Mouse (Mus musculus): ENCODE measurements at regions not wholly inside any gene's neighbourhood (a gene's known extent, or its start where the extent isn't known, plus 50 kb on each side); places are given as distances from the start of the nearest gene placed in this dataset.

DNA sequence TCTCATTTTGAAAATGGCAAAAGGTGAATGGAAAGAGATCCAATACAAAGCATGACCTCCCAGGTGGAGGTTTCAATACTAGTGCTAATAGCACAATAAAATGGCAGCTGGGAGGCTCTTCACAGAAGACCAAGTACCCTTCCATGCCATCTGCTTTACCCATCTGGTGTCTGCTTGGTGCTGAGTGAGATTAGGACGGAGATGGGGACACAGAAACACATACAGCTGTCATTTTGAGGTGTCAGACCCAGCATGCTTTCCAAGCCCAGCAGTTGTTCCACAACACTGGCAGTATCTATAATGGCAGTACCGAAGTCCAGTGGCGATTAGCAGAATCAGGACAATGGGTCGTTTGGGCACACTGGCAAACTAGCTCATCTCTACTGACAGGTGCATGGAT lies 118.9 kb upstream of the 1700064H15Rik start:
- Histone ChIP-seq H3K36me3 (ENCODE audit: control insufficient read depth, insufficient read depth, low read length) (no peaks in the 10 kb centered on the region), H3K4me1 (replicated peaks; ENCODE audit: control insufficient read depth, insufficient read depth, low read length) (no peaks in the 10 kb centered on the region), H3K27ac (ENCODE audit: low read depth, low read length) (no peak overlapping the region), H3K9ac (ENCODE audit: low read length) (no peak overlapping the region), H3K4me3 (ENCODE audit: low read depth, low read length) (no peak overlapping the region), H3K27me3 (ENCODE audit: control insufficient read depth, insufficient read depth, low read length) (no peaks in the 10 kb centered on the region), H3K9me3 (ENCODE audit: control insufficient read depth, low read length) (no peaks in the 10 kb centered on the region), H3K4me2 (ENCODE audit: low read depth, low read length, severe bottlenecking) (no peak overlapping the region)
- no peak for DNase-seq (ENCODE audit: low spot score)
- ATAC-seq (replicated peaks; ENCODE audit: low FRiP score), result no peak
- 88% methylated on average over 4 of the region's 4 CpGs for WGBS

DNA sequence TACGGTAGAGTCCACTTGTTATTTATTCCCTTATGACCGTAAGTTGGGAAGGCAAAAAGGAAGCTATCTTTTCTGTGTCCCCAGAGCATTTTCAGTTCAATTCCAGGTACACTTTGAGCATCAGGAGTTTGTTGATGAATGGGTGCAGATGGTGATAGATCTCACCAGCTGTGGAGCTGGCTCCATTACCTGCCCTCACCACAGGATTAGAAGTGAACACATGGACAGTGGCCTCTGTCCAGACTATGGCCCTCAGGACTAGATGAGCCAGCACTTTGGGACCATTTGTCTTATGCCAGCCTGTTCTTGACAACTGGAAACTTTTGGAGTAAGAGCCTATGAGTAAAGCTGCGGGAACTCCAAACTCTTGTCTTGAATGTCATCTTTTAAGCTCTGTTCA lies 123.5 kb upstream of the 1700064H15Rik start:
- DNase-seq (ENCODE audit: low spot score) (no peak), ATAC-seq (replicated peaks; ENCODE audit: low FRiP score) (no peak)
- no peak overlapping the region for H3K4me3 ChIP-seq (ENCODE audit: low read depth, low read length)
- 92% methylated on average over 3 of the region's 3 CpGs for whole genome bisulfite sequencing
- no peaks in the 10 kb centered on the region for H3K4me1 ChIP-seq (replicated peaks; ENCODE audit: control insufficient read depth, insufficient read depth, low read length)
- no peak overlapping the region for H3K9ac ChIP-seq (ENCODE audit: low read length)
- H3K27me3 ChIP-seq (ENCODE audit: control insufficient read depth, insufficient read depth, low read length), result no peaks in the 10 kb centered on the region
- no peak overlapping the region for H3K4me2 ChIP-seq (ENCODE audit: low read depth, low read length, severe bottlenecking)
- H3K27ac ChIP-seq (ENCODE audit: low read depth, low read length), result no peak overlapping the region
- no peaks in the 10 kb centered on the region for H3K36me3 ChIP-seq (ENCODE audit: control insufficient read depth, insufficient read depth, low read length)
- no peaks in the 10 kb centered on the region for H3K9me3 ChIP-seq (ENCODE audit: control insufficient read depth, low read length)

DNA sequence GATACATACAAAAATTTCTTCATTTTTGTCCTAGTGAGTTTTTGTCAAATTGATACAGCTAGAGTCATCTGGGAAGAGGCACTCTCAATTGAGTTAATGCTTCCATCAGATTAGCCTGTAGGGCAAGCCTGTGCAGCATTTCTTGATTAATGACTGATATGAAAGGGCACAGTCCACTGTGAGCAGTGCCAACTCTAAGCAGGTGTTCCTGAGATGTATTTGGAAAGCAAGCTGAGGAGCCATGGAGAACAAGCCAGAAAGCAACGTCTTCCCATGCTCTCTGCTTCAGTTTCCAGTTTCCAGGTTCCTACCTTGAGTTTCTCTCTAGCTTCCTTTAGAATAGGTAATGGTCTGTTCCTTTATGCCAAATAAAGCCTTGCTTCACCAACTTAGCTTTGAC lies 125.5 kb upstream of the 1700064H15Rik start:
- H3K4me1 ChIP-seq (replicated peaks; ENCODE audit: control insufficient read depth, insufficient read depth, low read length), result no peaks in the 10 kb centered on the region
- WGBS, result 90% methylated on average over 1 of the region's 1 CpGs
- no peak overlapping the region for H3K9ac ChIP-seq (ENCODE audit: low read length)
- no peaks in the 10 kb centered on the region for H3K36me3 ChIP-seq (ENCODE audit: control insufficient read depth, insufficient read depth, low read length)
- H3K4me3 ChIP-seq (ENCODE audit: low read depth, low read length), result no peak overlapping the region
- DNase-seq (ENCODE audit: low spot score), result no peak
- H3K27me3 ChIP-seq (ENCODE audit: control insufficient read depth, insufficient read depth, low read length), result no peaks in the 10 kb centered on the region
- H3K9me3 ChIP-seq (ENCODE audit: control insufficient read depth, low read length), result no peaks in the 10 kb centered on the region
- no peak overlapping the region for H3K4me2 ChIP-seq (ENCODE audit: low read depth, low read length, severe bottlenecking)
- H3K27ac ChIP-seq (ENCODE audit: low read depth, low read length), result no peak overlapping the region
- no peak for ATAC-seq (replicated peaks; ENCODE audit: low FRiP score)

DNA sequence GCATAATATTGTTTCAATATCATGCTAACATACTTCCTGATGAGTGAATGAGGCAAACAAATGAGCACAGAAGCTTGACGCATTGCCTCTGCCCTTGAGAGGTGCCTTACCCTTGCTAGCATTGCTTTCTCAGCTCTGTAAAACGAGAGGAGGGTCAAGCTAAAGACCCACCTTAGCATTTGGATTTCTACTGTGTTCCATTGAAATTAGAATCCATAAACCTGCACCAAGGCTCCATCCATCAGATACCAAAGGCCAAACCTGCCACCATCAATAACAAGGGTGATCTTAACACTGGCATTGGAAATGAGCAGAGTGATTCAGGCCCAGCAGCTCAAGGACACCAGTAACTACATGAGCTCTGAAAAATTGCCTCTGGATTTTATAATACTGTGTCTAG lies 126.2 kb upstream of the 1700064H15Rik start:
- no peak overlapping the region for H3K4me3 ChIP-seq (ENCODE audit: low read depth, low read length)
- no peak for DNase-seq (ENCODE audit: low spot score)
- WGBS, result 75% methylated on average over 2 of the region's 2 CpGs
- H3K27ac ChIP-seq (ENCODE audit: low read depth, low read length), result no peak overlapping the region
- no peak for ATAC-seq (replicated peaks; ENCODE audit: low FRiP score)
- H3K4me1 ChIP-seq (replicated peaks; ENCODE audit: control insufficient read depth, insufficient read depth, low read length), result no peaks in the 10 kb centered on the region
- no peaks in the 10 kb centered on the region for H3K9me3 ChIP-seq (ENCODE audit: control insufficient read depth, low read length)
- no peak overlapping the region for H3K9ac ChIP-seq (ENCODE audit: low read length)
- H3K27me3 ChIP-seq (ENCODE audit: control insufficient read depth, insufficient read depth, low read length), result no peaks in the 10 kb centered on the region
- no peak overlapping the region for H3K4me2 ChIP-seq (ENCODE audit: low read depth, low read length, severe bottlenecking)
- H3K36me3 ChIP-seq (ENCODE audit: control insufficient read depth, insufficient read depth, low read length), result no peaks in the 10 kb centered on the region

DNA sequence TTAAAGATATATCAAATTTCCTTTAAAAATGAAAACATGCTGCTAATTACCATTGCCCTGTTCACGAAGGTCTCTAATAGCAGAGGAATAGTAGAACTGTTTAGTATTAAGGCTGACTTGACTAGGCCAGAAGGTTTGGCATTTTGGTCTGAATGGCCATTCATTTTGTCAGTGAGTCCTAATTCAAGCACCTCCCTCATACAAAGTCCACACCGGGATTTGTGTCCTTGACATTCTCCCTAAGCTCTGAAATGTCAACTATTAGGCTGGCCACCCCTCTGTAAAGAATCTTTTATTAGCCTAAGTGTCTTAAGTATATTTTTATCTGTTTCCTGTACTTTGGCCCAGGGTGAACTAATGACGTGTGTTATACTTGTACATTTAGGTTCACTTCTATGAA lies 126.7 kb upstream of the 1700064H15Rik start:
- no peak for DNase-seq (ENCODE audit: low spot score)
- Histone ChIP-seq H3K27me3 (ENCODE audit: control insufficient read depth, insufficient read depth, low read length) (no peaks in the 10 kb centered on the region), H3K36me3 (ENCODE audit: control insufficient read depth, insufficient read depth, low read length) (no peaks in the 10 kb centered on the region), H3K4me2 (ENCODE audit: low read depth, low read length, severe bottlenecking) (no peak overlapping the region), H3K27ac (ENCODE audit: low read depth, low read length) (no peak overlapping the region), H3K9me3 (ENCODE audit: control insufficient read depth, low read length) (no peaks in the 10 kb centered on the region), H3K9ac (ENCODE audit: low read length) (no peak overlapping the region), H3K4me3 (ENCODE audit: low read depth, low read length) (no peak overlapping the region), H3K4me1 (replicated peaks; ENCODE audit: control insufficient read depth, insufficient read depth, low read length) (no peaks in the 10 kb centered on the region)
- ATAC-seq (replicated peaks; ENCODE audit: low FRiP score), result no peak
- WGBS, result 88% methylated on average over 3 of the region's 3 CpGs

DNA sequence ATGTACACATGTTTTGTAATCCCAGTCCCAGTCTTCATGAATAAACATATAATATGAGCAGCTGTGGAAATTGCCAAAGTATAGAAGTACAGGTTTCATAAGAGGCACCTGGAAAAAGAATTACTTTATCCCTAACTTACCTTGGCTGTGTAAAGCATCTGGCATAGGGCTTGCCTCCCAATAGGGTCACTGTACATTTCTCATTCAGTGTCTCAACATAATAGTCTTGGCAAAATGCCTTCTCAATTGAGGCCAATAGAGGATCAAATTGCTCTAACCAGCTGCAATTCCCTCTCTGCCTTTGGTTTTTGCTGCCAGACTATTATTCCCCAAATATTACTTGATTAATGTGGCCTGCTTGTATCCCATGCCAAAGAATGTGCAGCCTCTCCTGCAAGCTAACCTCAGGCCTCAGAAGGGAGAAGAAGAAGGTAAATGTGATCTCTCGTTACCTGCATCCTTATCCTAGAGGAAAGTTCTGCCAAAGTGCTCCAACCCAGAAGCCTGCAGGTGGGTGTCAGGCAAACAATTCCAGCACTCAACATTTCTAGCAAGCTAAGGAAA lies 158.2 kb upstream of the Cp start:
- Histone ChIP-seq H3K36me3 (ENCODE audit: control insufficient read depth, insufficient read depth, low read length) (no peaks in the 10 kb centered on the region), H3K4me1 (replicated peaks; ENCODE audit: control insufficient read depth, insufficient read depth, low read length) (no peaks in the 10 kb centered on the region), H3K27ac (ENCODE audit: low read depth, low read length) (no peak overlapping the region), H3K4me2 (ENCODE audit: low read depth, low read length, severe bottlenecking) (no peak overlapping the region), H3K27me3 (ENCODE audit: control insufficient read depth, insufficient read depth, low read length) (no peaks in the 10 kb centered on the region), H3K9me3 (ENCODE audit: control insufficient read depth, low read length) (no peaks in the 10 kb centered on the region), H3K4me3 (ENCODE audit: low read depth, low read length) (no peak overlapping the region), H3K9ac (ENCODE audit: low read length) (no peak overlapping the region)
- no peak for ATAC-seq (replicated peaks; ENCODE audit: low FRiP score)
- no peak for DNase-seq (ENCODE audit: low spot score)
- 85% methylated on average over 1 of the region's 1 CpGs for WGBS

DNA sequence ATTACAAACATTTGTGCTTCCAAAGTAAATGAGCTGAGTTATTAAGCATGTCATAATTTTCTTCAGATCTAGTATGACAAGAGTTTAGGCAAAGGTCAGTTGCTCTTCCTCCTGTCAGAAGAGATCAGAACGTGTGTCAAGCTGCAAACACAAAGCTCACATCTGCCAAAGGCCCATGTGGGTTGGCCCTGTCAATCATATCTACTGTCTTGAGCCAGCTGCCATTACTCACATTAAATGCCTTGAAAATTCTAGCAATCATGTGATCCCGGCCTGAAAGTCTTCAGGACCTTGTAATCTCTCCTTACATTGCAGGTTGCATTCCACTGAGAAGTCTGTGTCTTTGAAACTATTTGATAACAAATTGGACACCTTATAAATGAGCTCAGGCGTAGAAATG lies 146.8 kb upstream of the Cp start:
- no peak for DNase-seq (ENCODE audit: low spot score)
- Histone ChIP-seq H3K4me3 (ENCODE audit: low read depth, low read length) (no peak overlapping the region), H3K36me3 (ENCODE audit: control insufficient read depth, insufficient read depth, low read length) (no peaks in the 10 kb centered on the region), H3K27ac (ENCODE audit: low read depth, low read length) (no peak overlapping the region), H3K27me3 (ENCODE audit: control insufficient read depth, insufficient read depth, low read length) (no peaks in the 10 kb centered on the region), H3K9me3 (ENCODE audit: control insufficient read depth, low read length) (no peaks in the 10 kb centered on the region), H3K4me2 (ENCODE audit: low read depth, low read length, severe bottlenecking) (no peak overlapping the region), H3K9ac (ENCODE audit: low read length) (no peak overlapping the region), H3K4me1 (replicated peaks; ENCODE audit: control insufficient read depth, insufficient read depth, low read length) (no peaks in the 10 kb centered on the region)
- WGBS, result 85% methylated on average over 3 of the region's 3 CpGs
- no peak for ATAC-seq (replicated peaks; ENCODE audit: low FRiP score)

DNA sequence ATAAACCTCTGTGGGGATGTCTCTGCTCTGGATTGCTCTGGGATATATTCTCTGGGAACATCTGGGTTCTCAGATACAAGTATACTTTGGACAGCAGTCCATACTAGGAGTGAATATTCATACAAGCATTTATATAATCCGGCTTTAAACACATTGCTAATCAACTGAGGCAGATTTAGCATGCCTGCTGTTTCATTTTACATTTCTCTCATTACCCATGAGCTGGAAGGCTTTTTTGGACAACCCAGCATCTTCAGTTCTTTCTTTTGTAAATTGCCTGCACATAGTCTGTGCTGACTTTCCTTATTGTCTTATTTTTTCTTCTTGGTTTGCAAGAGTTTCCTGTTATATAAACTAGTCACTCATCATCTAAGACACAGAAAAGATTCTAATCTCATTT lies 131.9 kb upstream of the Cp start:
- no peak overlapping the region for H3K9ac ChIP-seq (ENCODE audit: low read length)
- no peaks in the 10 kb centered on the region for H3K9me3 ChIP-seq (ENCODE audit: control insufficient read depth, low read length)
- H3K36me3 ChIP-seq (ENCODE audit: control insufficient read depth, insufficient read depth, low read length), result no peaks in the 10 kb centered on the region
- DNase-seq (ENCODE audit: low spot score) (no peak), ATAC-seq (replicated peaks; ENCODE audit: low FRiP score) (no peak)
- H3K4me1 ChIP-seq (replicated peaks; ENCODE audit: control insufficient read depth, insufficient read depth, low read length), result no peaks in the 10 kb centered on the region
- H3K27ac ChIP-seq (ENCODE audit: low read depth, low read length), result no peak overlapping the region
- H3K4me3 ChIP-seq (ENCODE audit: low read depth, low read length), result no peak overlapping the region
- no peak overlapping the region for H3K4me2 ChIP-seq (ENCODE audit: low read depth, low read length, severe bottlenecking)
- H3K27me3 ChIP-seq (ENCODE audit: control insufficient read depth, insufficient read depth, low read length), result no peaks in the 10 kb centered on the region
- 93% methylated on average over 1 of the region's 1 CpGs for WGBS

DNA sequence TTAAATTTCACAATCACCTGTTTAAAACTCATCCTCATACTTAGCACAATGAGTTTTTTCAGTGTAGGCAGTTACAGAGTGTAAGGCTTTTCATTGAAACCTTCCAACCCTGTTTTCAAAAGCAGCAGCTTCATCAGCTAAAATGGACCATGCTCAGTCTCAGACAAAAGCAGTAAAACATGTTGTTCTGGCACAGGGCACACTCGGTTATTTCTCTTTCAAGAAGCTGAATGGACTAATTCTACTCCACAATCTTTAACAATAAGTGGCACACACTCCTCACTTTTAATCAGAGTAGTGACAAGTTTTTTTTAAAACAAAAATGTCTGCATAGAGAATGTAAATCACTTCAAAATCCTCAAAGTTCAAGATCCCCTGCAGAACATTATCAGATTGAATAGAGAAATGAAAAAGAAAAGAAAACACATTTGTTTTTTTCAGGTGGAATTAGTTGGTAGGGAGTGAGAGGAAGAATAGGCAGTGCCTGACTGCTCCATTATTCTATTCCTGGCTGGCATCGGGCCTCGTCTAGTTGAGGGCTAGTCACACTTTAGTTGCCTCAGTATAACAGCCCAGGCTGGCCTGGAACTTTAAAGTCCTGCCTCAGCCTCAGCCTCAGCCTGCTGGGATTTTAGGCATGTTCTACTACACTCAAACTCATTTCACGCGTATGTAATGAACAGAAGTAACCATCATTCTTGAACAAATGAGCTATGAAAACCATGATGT lies 128.2 kb upstream of the Cp start:
- H3K27me3 ChIP-seq (ENCODE audit: control insufficient read depth, insufficient read depth, low read length), result no peaks in the 10 kb centered on the region
- no peak overlapping the region for H3K4me3 ChIP-seq (ENCODE audit: low read depth, low read length)
- H3K27ac ChIP-seq (ENCODE audit: low read depth, low read length), result no peak overlapping the region
- H3K9me3 ChIP-seq (ENCODE audit: control insufficient read depth, low read length), result no peaks in the 10 kb centered on the region
- no peaks in the 10 kb centered on the region for H3K36me3 ChIP-seq (ENCODE audit: control insufficient read depth, insufficient read depth, low read length)
- DNase-seq (ENCODE audit: low spot score) (no peak), ATAC-seq (replicated peaks; ENCODE audit: low FRiP score) (0 out of 2 replicates have a peak, but pooled peaks have one; percentile 36)
- no peaks in the 10 kb centered on the region for H3K4me1 ChIP-seq (replicated peaks; ENCODE audit: control insufficient read depth, insufficient read depth, low read length)
- H3K9ac ChIP-seq (ENCODE audit: low read length), result no peak overlapping the region
- no peak overlapping the region for H3K4me2 ChIP-seq (ENCODE audit: low read depth, low read length, severe bottlenecking)
- WGBS, result 46% methylated on average over 5 of the region's 5 CpGs
